Mouse (Mus musculus) retina, postnatal 7 days (tissue): ENCODE measurements around the gene Trim39.
A peak's percentile ranks its signal among the peaks of the same experiment; 100 is the strongest.

Experiments used
- DNase-seq: peaks from one replicate; pipeline ENCODE4 v3.0.0-alpha.2; 2012; ENCODE audit warnings: low read depth, low spot score

Gene Trim39

DNA sequence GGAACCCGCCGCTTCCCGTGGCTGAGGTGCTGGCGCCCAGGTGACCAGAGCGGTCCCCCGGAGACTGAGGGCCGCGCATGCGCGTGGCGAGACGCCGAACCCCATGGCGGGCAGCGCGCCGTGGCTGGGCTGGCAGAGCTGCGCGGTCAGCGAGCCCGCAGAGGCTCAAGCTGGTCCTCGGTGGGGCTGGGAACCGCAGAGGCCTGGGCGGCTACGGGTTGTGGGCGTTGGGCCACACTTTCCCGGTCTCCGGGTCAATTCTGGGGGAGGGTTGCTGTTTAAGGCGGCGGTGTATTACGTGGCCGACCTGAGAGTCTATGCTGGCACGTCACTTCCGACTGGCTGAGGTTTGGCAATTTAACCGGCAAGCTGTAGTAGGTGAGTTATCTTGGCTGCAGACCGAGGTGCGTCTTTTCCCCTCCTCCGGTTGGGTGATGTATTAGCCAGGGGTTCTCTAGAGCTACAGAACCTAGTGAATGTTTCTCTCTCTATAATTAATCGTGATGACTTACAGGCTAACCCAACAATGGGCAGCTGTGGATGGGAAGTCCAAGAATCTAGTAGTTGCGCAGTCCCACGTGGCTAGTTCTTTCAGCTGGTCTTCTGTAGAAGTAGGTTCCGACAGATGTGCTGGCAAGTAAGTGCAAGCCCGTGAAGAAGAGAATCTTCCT lies at the start of gene Trim39:
TSS of gene Trim39 (minus strand) at position 662 of the 671 bp plus-strand sequence.
- no peak for DNase-seq

DNA sequence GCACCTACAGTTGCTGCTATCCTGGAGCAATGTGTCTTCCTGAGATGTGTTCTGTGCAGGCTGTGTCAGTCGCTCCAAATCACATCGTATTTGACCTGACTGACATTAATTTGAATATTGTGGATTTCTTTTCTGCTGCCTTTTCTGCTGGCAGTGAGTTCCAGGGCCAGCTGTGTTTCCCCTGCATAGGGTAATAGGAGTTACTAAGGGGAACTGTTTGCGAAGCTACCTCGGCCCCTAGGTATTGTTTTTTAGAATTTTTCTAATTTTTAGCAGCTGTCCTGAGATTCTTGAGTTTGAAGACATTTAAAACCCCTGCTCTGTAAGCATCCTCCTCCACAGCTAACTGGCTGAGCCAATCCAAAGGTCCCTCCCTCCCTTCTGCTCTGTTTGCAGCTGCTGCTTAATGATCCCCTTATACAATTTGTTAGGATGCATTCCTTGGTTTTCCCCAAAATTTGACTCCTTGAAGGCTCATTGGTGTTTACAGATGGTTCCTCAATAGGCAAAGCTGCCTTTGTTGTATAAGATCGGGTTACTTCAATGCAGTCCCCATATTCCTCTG lies 43.7 kb upstream of the Trim39 start:
- no peak for DNase-seq

DNA sequence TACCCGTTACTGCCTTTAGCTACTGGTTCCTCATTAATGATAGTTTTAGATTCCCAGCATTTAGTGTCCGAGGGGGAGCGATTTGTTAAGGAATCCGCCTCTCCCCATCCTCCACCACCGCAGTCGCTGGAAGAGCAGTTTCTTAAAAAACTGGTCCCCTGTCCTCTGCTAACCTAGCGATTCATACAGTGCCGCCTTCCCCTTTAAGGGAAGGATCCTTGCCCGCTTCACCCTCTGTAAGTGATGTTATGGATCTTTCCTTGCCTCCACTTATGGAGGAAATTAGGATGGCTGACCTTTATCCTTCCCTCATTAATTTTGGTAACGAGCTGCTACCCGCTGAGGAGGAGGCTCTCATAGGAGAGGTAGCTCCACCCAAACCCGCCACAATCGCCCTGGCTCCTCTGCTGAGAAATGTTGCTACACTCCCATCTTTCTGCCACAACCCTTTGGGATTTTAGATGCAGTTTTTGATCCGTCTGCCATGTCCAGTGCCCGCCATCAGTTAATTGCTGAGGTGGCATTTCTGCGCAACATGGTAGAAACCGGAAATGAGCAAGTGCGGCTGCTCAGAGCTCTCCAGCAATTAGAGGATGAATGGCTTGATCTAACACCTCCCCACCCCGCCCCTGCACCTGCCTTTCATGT lies 43.1 kb upstream of the Trim39 start:
- peak; percentile 48 for DNase-seq

DNA sequence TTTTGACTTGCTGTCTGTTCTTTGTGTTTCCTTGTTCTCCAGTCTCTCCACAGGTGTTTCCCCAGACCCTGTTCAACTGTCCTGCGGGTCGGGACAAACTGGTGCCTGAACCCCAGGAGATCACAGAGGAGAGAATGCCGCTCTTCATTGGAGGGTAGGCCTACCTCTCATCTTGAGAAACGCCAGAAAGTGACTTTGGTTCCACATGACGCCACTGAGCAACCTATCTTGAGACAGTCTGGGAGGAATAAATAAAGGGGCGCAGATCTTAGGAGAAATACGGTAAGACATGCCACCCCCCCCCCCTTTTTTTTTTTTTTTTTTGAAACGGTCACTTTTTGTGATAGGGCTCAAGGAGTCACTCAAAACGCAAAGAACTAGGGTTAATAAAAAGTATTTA lies 42.5 kb upstream of the Trim39 start:
- peak; percentile 33 for DNase-seq

DNA sequence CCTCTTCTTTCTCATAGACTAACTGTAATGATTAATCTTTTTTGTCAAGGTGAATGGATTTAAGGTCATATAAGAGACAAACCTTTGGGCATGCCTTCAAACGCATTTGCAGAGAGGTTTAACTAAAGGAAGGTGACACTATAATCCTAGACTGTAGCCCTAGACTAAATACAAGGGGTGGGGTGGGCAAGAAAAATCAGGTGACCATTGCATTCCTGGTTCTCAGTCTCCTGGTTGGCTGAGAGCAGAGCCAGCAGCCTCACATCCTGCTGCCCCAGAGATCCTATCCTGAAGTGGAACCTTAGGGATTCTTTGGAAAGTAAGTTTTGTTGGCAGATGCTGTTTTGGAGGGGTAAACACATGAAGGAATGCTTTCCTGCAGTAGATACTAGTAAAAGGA lies 37.2 kb upstream of the Trim39 start:
- DNase-seq: no peak

DNA sequence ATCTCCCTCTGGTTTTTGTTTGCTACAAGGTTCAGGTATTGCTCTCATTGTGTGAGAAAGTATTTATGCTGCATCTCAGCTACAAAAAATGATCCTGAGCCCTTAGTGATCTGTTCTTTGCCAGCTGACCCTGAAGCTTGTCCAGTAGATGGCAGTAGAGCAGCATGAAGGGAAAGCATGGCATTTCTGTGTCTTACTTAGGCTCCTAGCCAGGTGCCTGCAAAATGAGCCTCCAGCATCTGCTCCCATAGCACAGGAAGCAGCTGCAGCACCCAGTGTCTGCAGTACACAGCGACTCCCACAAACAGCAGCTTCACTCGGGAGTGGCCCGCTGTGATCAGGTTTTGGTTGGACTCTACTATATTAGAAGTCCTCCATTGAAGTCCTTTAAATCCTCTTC lies 36.8 kb upstream of the Trim39 start:
- DNase-seq: peak; percentile 76

DNA sequence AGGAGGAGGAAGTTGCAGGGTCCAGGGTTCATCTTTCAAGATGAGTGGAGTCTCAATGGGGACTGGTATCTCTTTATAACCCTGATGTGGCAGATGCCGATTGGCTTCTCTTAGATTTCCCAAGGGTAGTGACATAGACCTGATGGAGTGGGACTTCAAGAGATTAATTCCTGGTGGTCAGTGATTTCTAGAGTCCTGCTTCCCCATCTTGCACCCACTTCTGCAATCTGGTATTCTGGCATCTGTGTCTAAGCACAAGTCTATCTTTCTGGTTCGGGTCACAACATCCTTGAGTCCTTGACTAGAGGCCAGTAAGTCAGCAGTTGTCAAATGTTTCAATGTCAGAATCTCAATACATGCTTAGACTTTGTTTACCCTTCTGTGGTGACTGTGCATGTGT lies 14.3 kb upstream of the Trim39 start, which contains the start of gene H2-M10.2:
TSS of gene H2-M10.2 (minus strand) at position 101 of the 400 bp plus-strand sequence.
- DNase-seq: no peak

DNA sequence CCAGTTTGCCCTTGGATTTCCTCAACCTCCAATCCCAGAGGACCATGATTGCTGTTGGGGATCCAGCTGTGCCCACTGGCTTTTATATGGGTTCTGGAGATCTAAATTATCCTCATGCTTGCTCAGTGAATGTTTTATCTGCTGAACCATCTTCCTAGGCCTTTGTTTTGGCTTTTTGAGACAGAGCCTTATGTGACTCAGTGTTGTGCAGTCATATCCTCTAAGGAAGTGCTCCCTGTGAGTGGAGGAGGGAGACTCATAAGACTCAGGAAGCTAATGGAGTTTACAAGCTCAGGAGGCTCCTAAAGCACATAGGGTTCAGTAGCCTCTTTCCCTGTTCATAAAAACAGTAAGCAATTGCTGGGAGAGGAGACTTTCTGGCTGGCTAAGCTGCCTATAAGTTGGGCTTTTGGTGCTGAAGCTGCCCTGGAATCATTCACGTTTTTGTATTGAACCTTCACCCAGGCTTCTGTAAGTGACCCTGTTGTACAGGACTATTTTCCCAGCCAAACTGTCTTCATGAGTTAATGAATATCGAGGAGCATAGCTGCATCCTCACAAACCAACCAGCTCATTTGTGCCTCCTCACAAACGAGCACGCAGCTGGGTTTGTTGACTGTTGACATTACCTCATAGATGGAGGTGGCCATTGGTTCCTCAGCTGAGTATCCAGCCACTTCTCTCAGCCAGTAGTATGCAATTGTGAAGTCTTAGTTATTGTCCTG lies 9.6 kb upstream of the Trim39 start:
- DNase-seq: no peak

DNA sequence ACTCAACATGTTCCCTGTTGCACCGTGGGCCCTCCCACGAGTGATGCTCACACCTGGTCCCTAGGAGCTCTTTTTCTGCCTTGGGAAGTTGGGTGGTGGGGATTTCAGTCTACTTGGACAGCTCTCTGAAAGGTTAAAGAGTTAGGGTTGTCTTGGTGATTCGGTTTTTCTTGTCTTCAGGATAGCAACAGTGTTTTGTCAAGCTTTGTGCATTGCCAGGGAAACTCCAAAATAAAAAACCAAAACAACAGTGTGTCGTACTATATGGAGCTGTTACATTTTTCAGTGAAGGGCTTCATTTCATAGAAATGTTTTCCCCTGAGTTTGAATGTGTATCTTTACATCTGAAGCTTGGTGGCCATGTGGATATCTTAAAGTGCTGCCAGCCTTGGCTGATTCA lies 2.7 kb upstream of the Trim39 start:
- DNase-seq: no peak

DNA sequence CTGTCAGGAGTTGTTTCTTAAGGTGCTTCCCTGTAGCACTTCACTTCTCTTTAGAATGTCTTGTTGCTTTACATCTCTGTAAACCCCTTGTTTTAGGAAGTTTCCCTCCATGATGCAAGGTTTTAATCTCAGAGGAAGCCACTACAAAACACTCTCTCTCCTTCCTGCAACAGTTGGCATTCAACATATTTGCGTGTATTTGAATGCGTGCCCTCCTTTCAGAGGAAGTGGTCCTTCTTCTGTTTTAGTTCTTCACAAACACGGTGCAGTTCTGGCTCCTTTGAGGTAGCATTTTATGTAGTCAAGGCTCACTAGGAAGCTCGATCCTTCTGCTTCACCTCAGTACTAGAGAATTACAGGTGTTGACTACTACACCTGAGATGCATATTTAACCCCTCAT lies 1.7 kb upstream of the Trim39 start:
- DNase-seq: no peak

DNA sequence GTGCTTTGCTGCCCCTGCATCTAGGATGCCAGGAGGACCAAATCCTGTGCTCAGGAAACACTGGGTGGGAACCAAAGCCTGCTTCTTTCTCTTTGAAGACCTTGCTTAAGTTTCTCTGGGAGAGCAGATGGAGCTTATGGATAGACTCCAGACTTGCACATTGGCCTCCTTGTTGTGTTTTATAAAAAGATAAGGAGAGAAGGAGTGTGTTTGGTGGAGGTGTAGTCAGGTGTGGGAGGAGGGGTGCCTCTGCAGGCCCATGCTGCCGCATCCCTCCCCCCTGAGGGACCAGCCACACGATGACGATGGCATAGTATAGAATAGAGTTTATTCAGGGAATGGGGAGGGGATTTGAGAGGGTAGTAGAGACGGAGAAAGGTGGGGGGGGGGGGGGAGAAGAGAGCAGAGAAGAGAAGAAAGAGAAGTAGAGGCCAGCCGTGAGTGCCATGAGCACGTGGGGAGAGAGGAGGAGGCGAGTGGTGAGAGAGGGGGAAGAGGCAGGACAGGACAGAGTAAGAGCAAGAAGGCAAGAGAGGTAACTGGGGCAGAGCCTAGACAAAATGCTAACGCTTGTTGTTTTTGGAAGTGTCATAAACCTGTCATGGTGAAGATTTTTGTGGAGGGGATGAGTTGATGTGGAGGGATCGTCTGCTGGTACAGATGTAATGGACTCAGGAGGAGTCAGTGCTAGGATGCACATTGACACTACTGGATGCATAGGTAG lies 758 bp upstream of the Trim39 start:
- no peak for DNase-seq

DNA sequence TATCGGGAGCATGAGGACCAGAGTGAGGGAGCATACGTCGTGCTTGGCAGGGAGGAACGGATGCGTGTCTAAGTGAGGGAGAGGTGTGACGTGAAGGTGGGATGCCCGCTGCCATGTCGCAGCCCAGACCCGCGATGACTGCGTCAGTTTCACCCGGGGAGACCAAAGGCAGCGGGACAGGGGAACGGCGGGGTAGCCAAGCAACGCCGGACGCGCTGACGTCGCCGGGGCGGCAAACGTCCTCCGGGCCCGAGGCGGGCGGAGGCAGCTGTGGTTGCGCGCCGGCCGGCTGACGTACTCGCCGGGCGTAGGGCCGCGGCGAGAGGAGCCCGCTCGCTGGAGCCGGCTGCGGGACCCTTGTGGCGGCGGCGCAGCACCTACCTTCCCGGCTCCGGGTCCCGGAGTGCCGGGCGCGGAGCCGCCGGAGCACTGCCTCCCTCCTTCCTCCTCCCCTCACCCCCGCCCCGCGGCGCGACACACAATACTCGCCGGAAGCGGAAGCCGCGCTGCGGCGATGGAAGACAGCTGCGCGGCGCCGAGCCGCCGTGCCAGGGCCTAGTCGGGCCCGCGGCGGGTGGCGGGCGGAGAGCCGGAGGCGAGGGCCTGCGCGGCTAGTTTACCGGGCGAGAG lies 976 bp downstream of the Trim39 start:
- peak; percentile 82 for DNase-seq

DNA sequence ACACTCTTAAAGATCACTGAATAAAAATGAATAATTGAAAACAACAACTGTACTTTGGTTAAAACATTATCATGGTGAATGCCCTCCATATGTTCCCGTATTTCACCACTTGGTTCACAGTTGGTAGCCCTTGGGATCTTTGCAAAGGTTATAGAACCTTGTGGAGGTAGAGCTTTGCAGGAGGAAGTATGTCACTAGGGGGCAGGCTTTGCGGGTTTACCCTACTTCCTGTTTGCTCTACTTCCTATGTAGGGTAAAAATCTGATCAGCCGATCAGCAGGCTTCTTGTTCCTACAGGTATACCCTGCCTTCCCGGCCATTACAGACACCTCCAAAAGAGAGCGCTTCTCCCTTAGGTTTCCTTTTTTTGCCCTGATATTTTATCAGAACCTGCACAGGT lies 6.2 kb downstream of the Trim39 start:
- DNase-seq: no peak

DNA sequence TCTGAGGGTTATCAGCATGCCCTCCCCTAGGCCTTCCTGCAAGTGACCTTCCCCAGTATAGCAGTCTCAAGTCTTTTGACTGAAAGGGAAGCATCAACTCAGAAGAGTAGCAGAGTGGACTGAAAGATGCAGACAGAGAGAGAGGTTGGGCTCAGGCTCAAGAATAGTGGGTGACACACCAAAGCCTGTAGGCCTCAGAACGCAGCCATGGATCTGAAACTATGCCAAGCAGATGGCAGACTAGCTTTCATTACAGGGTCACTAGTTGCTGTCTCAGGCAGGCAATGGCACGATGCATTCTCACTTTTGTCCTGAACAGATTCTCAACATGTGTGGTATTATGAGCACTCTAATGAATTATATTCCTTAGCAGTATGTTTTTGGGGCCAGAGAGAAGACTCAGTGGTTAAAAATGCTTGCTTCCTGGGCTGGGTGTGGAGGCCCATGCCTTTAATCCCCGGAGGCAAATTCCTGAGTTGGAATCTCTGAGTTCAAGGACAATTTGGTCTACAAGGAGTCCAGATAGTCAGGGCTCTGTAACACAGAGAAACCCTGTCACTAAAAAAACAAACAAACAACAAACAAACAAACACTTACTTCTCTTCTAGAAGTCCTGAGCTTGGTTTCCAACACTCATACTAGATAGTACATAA lies 7.6 kb downstream of the Trim39 start:
- DNase-seq: no peak

DNA sequence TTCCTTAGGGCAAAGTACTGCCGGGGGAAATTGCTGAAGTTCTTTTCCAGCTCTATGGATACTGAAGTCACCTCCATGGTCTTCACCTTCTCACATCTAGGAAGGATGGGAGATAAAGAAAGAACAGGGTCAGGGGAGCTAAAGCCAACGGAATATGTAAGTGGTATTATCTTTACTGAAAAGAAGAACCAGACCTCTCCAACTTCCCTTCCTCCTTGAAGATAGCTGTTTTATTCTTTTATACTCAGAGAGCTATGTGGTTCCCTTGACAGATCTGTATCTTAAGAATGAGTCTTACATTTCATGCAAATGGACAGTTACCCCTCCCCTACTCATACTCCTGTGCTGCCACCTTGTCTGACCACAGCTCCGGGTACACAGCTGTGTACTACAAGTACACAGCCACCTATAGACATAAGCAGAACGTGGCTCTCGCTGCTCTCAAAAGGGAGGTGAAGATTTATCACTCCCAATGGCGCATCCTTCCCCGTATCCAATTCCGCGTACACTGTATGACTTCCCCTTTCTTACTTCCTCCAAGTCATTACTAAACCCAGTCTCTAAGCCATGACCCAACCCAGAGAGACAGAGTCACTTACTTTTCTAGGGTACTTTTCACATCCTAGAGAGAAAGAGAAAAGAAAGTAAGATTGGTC lies 10.4 kb downstream of the Trim39 start:
- DNase-seq: no peak

DNA sequence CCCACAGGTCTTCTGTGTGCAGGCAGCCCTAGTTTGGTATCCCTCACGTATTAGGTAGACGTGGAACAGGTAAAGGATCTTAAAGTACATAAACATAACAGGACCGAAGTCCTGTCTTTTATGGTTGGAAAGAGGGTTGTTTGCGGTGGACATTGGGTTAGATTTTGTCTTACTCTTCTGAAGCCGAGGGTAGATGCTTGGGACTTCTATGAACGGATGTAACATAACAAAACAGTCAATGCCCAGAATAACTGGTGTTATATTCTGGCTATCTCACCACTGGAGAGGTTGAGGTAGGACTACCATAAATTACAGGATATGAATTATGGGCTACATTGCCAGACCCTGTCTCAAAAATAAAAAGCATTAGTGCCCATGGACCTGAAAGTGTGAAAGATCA lies 14.1 kb downstream of the Trim39 start, which contains the start of gene Rpp21:
TSS of gene Rpp21 (minus strand) at position 101 of the 400 bp plus-strand sequence.
- no peak for DNase-seq

DNA sequence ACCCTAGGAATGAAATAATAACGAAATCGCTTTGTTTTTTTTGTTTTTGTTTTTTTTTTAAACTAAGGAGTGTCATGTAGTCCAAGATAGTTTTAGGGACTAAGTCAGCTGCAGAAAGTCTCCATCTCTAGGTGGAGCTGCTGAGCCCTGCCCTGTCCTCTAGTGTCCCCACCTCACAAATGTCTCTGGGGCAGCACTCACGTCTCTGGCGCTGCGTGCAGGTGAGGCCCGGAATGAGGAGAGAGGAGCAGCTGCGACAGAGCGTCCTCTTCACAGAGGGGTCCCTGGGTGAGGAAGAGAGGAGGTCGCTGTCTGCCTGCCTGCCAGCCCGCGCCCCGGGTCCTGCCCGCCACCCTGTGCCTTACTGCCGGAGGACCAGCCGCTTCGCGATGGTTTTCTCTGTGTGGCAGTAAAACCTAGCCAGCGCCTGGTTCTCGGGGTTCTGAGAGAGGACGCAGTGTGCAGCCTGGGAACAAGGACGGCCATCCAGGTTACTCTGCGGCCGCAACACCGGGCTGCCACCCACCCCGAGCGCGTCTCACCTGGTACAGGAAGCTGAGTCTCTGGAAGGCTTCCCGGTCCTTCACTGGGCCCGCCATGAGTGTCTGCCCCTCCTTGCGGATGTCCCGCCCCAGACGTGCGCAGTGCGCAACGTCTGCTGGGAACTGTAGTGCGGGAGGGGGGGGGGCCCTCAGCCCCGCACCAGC lies 14.7 kb downstream of the Trim39 start:
- DNase-seq: peak; percentile 56

DNA sequence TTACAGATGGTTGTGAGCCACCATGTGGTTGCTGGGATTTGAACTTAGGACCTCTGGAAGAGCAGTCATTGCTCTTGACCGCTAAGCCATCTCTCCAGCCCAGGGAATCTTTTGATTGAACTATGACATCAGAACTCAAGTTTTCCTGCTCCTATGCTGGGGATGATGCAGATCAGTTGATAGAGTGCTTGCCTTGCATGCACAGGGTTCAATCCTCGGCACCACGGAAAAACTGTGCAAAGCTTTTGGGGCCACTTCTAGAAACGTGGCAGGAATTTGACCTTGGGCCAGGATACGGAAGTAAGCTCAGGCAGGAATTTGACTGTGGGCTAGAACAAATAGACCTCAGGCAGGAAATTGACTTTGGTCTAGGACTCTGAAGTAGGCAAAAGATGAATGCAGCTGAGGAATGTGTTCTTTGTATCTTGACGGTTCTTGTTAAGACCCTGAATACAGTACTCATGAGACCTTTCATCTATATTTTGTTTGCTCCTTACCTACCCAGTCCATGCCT lies 18.9 kb downstream of the Trim39 start:
- DNase-seq: no peak

DNA sequence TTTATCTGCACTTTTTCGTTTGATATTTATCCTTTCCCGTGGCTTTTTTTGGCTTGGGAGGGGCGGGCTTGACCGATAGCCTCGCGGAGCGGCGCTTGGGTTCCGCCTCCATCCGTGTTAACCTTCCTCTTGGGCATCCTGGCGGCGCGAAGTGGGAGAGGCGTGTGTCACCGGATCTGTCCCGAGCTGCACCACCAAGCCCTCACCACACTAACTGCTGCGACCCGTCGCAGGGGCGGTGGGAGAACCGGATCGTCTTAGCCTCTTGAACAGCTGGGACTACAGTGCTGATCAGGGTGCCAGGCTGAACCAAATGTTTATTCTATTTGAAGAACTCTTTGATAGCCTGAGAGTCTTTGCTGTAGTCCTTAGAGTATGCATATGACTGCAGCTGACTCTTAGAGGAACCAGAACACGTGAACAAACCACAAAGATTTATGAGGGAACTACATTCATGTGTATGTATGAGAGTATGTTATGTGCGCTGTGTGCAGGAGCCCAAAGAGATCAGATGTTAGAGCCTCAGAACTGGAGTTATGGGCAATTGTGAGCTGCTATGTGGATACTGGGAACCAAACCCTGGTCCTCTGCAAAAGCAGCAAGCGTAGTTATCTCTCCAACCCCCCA lies 19.7 kb downstream of the Trim39 start:
- no peak for DNase-seq
